Mouse (Mus musculus) liver, adult 2 months (tissue): Measurements from ENCODE around the gene Tmem9b. TPM values are rescaled to one million over a fixed set of nuclear protein-coding genes. Genes with fewer than 3 reads are reported as not detected.

Source experiments
- DNase-seq: peaks from one replicate; pipeline ENCODE4 v3.0.0-alpha.2; 2011; ENCODE audit warnings: low read depth, low spot score; ENCODE audit errors: extremely low read depth
- H3K27ac ChIP-seq: fragments of 200-500 bp; replicated peaks from 2 replicates; pipeline ENCODE4 v1.5.1; 2012; ENCODE audit warnings: low read depth, mild to moderate bottlenecking, control low read depth, inconsistent platforms, low read length; ENCODE audit not compliant: insufficient read depth
- H3K27me3 ChIP-seq: fragments of 200-500 bp; 2 replicates; pipeline ENCODE4 v1.6.1; 2012; ENCODE audit warnings: mild to moderate bottlenecking, moderate library complexity, low read length, inconsistent platforms; ENCODE audit not compliant: control insufficient read depth, insufficient read depth
- H3K36me3 ChIP-seq: fragments of 200-500 bp; 2 replicates; pipeline ENCODE4 v1.6.1; 2012; ENCODE audit warnings: low read length, inconsistent platforms; ENCODE audit not compliant: control insufficient read depth, insufficient read depth
- H3K4me1 ChIP-seq: fragments of 200-500 bp; 2 replicates; pipeline ENCODE4 v1.6.1; 2011; ENCODE audit warnings: low read length; ENCODE audit not compliant: control insufficient read depth, insufficient read depth
- H3K4me3 ChIP-seq: fragments of 200-500 bp; 2 replicates; pipeline ENCODE4 v1.5.1; 2011; ENCODE audit warnings: low read depth, mild to moderate bottlenecking, control low read depth, low read length, moderate library complexity; ENCODE audit not compliant: insufficient read depth
- H3K79me2 ChIP-seq: fragments of 200-500 bp; 2 replicates; pipeline ENCODE4 v1.6.1; 2012; ENCODE audit warnings: inconsistent platforms, mild to moderate bottlenecking, low read length, moderate library complexity; ENCODE audit not compliant: control insufficient read depth, insufficient read depth
- H3K9ac ChIP-seq: fragments of 200-500 bp; 2 replicates; pipeline ENCODE4 v1.6.1; 2012; ENCODE audit warnings: low read depth, mild to moderate bottlenecking, control low read depth, inconsistent platforms, low read length
- CTCF ChIP-seq: fragments of 200-500 bp; IDR thresholded peaks from 2 replicates; pipeline ENCODE4 v1.5.1; 2011; ENCODE audit warnings: low read depth, low read length, control low read depth
- POLR2A ChIP-seq: fragments of 200-500 bp; IDR thresholded peaks from 2 replicates; pipeline ENCODE4 v1.6.1; 2011; ENCODE audit warnings: low read length, control low read depth; ENCODE audit not compliant: insufficient read depth; ENCODE audit errors: extremely low read depth
- WGBS: fragments of 180-500 bp; shearing (Covaris S2); methylation state at CpG from one replicate; pipeline ENCODE4 v1.1.7; 2018; 5-methylcytosine and 5-hydroxymethylcytosine counted together
- polyA plus RNA-seq: library from polyadenylated mRNA; depleted of rRNA; stranded (reverse); fragments of >200 nt; gene quantifications from 2 replicates; pipeline ENCODE4 v1.2.3, GENCODE M21; 2012
- total RNA-seq: library from RNA; depleted of rRNA; stranded (reverse); fragments of >200 nt; gene quantifications from 2 replicates; pipeline ENCODE4 v1.2.3, GENCODE M21; 2014

Gene Tmem9b
- total and polyA plus RNA-seq, 2 experiments: 16.5 to 26.3 TPM

- Histone ChIP-seq H3K79me2 (no peaks in the 10 kb centered on the region), H3K27me3 (no peaks in the 10 kb centered on the region), H3K36me3 (peaks cover 33% of the 10 kb centered on the region), H3K4me1 (no peaks in the 10 kb centered on the region), H3K9ac (no peak overlapping the region), H3K27ac (no peak overlapping the region), H3K4me3 (no peak overlapping the region)
- peak; percentile 20 for DNase-seq
- no peak for TF ChIP-seq POLR2A
- TF ChIP-seq CTCF: no peak
- 61% methylated on average over 4 of the region's 4 CpGs for whole genome bisulfite sequencing
Measured at GRCm38 (mm10) chr7:109734806-109735205, 17.9 kb downstream of the Tmem9b start.

- Histone ChIP-seq H3K27ac (no peak within 1 kb of the TSS), H3K27me3 (no peaks in the 10 kb centered on the region), H3K36me3 (peaks cover 10% of the 10 kb centered on the region), H3K4me3 (no peak within 1 kb of the TSS), H3K4me1 (no peaks in the 10 kb centered on the region), H3K9ac (no peak within 1 kb of the TSS), H3K79me2 (no peaks in the 10 kb centered on the region)
- TF ChIP-seq CTCF: no peak
- no peak for TF ChIP-seq POLR2A
- 90% methylated on average over 5 of the region's 5 CpGs for WGBS
- DNase-seq: no peak
Measured at GRCm38 (mm10) chr7:109731626-109732025, 21.0 kb downstream of the Tmem9b start, which contains the start of gene Ascl3. Gene Ascl3, minus strand, starts transcription at chr7:109731726.

DNA sequence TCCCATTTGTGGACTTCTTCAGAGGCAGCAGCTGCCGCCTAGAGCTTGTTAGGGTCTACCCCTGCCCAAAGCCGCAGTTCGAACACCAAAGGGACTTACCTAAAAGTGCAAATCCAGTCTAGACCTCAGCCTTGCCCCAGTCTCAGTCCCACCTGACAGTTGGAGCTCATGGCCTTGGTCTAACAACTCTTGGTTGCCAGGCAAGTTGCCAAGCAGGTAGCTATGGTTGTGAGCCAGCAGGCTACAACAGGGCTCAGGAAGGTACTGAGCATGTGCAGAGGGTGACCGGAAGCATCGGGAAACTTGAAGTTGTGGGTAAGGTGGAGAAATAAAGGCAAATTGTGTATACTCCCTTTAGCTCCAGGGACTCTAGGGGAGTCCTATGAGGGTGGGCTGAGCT, 29.0 kb downstream of the Tmem9b start, which contains the start of gene BC051019:
Gene BC051019 (minus strand): TSS at position 154 of the 400 bp plus-strand sequence.
- TF ChIP-seq POLR2A: no peak
- no peak for TF ChIP-seq CTCF
- no peak within 1 kb of the TSS for H3K4me3 ChIP-seq
- no peak within 1 kb of the TSS for H3K27ac ChIP-seq
- H3K79me2 ChIP-seq: no peaks in the 10 kb centered on the region
- H3K36me3 ChIP-seq: no peaks in the 10 kb centered on the region
- H3K9ac ChIP-seq: no peak within 1 kb of the TSS
- no peak for DNase-seq
- no peaks in the 10 kb centered on the region for H3K27me3 ChIP-seq
- no peaks in the 10 kb centered on the region for H3K4me1 ChIP-seq
- WGBS: 93% methylated on average over 5 of the region's 5 CpGs

- H3K27me3 ChIP-seq: no peaks in the 10 kb centered on the region
- H3K4me3 ChIP-seq: no peak overlapping the region
- TF ChIP-seq CTCF (no peak), POLR2A (no peak)
- 97% methylated on average over 8 of the region's 8 CpGs for WGBS
- no peaks in the 10 kb centered on the region for H3K4me1 ChIP-seq
- no peak overlapping the region for H3K9ac ChIP-seq
- no peaks in the 10 kb centered on the region for H3K36me3 ChIP-seq
- H3K27ac ChIP-seq: no peak overlapping the region
- DNase-seq: no peak
- no peaks in the 10 kb centered on the region for H3K79me2 ChIP-seq
Measured at GRCm38 (mm10) chr7:109723114-109723513, 29.6 kb downstream of the Tmem9b start.

DNA sequence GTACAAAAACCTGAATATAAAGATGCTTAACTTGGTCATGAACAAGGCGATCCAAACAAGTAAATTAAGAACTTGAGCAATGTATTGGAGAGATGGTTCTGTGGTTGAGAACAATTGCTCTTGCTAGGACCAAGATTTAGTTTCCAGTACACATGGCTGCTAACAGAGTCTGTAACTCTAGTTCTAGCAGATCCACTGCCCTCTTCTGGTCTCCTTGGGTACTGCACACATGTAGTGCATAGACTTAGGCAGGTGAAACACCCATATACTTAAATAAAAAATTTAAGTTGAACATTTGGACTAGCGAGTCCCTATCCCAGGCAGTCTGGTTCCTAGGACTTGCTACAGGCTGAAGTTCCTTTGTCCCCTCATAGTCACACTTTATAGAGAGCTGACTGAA, 30.1 kb downstream of the Tmem9b start:
- Histone ChIP-seq H3K36me3 (no peaks in the 10 kb centered on the region), H3K79me2 (no peaks in the 10 kb centered on the region), H3K4me1 (no peaks in the 10 kb centered on the region), H3K27me3 (no peaks in the 10 kb centered on the region), H3K9ac (no peak overlapping the region), H3K4me3 (no peak overlapping the region), H3K27ac (no peak overlapping the region)
- DNase-seq: no peak
- 96% methylated on average over 2 of the region's 2 CpGs for WGBS
- TF ChIP-seq POLR2A (no peak), CTCF (no peak; the same call in 1 of the 2 replicates)

- Histone ChIP-seq H3K27me3 (no peaks in the 10 kb centered on the region), H3K9ac (no peak overlapping the region), H3K4me1 (no peaks in the 10 kb centered on the region), H3K79me2 (no peaks in the 10 kb centered on the region), H3K36me3 (no peaks in the 10 kb centered on the region), H3K4me3 (no peak overlapping the region), H3K27ac (no peak overlapping the region)
- DNase-seq: peak; percentile 15
- TF ChIP-seq POLR2A (no peak), CTCF (0 out of 2 replicates have a peak, but pooled peaks have one; percentile 10)
- WGBS: 68% methylated on average over 9 of the region's 9 CpGs
Measured at GRCm38 (mm10) chr7:109719286-109719685, 33.4 kb downstream of the Tmem9b start.
